Mouse (Mus musculus) spleen, postnatal 14 days (tissue): ENCODE data around the gene Tceanc2.

Source experiments
- DNase-seq, 2 experiments: peaks; one replicate each; pipeline ENCODE4 v3.0.0; 2021 to 2022; ENCODE audit warnings: low spot score in 2 of 2

Gene Tceanc2

GRCm38 (mm10) chr4:107084343-107084742 is 94.6 kb downstream of the Tceanc2 start:
- no peak for DNase-seq
